Mouse (Mus musculus): Measurements from ENCODE around the gene Olfr583.

DNA sequence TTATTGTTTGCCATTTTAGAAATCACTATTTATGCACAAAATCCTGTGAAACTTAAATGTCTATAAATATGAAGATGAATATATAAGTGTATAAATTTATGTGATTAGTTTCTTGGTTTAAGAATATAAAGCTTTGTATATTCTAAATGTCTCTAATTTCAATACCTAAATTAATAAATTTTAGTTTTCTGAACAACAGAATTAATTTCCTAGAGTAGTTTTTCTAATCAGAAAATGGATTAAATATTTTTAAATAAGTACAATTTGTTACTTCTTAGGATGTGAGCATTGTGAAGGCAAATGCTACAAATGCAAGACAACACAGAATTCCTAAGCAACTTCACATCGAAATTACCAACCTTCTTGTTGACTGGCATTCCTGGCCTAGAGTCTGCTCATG lies at the start of gene Olfr583:
- TF ChIP-seq TAL1 (IDR thresholded peaks at IDR 0.05; ENCODE audit: low read length) (no peak), GATA1 (IDR thresholded peaks at IDR 0.05; ENCODE audit: low read length) (no peak)
